Mouse (Mus musculus) natural killer cell, adult 2 months (primary cell): ENCODE data around the gene Rnase11.

Source experiments
- DNase-seq, 2 experiments: peaks; one replicate each; pipeline ENCODE4 v3.0.0; 2022; ENCODE audit warnings: low spot score in 2 of 2

Gene Rnase11

DNA sequence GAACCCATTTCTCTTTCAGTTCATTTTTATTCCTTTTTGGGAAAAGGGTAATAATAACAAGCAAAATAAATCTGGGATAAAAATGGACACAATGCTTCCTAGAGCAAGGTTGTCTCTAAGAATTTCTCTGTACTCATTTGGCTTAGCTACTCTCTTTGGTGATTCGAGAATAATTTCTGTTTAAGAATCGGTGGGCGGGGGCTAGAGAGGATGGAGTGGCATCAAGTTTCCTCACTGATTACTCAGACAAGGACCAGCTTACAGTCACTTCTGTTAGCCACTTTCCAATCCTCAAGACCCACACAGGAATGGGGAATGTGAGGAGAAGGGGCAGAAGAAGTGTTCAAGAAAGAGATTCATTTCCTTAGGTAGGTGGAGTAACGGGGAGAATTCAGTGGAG, 41.2 kb downstream of the Rnase11 start:
- DNase-seq = no peak

DNA sequence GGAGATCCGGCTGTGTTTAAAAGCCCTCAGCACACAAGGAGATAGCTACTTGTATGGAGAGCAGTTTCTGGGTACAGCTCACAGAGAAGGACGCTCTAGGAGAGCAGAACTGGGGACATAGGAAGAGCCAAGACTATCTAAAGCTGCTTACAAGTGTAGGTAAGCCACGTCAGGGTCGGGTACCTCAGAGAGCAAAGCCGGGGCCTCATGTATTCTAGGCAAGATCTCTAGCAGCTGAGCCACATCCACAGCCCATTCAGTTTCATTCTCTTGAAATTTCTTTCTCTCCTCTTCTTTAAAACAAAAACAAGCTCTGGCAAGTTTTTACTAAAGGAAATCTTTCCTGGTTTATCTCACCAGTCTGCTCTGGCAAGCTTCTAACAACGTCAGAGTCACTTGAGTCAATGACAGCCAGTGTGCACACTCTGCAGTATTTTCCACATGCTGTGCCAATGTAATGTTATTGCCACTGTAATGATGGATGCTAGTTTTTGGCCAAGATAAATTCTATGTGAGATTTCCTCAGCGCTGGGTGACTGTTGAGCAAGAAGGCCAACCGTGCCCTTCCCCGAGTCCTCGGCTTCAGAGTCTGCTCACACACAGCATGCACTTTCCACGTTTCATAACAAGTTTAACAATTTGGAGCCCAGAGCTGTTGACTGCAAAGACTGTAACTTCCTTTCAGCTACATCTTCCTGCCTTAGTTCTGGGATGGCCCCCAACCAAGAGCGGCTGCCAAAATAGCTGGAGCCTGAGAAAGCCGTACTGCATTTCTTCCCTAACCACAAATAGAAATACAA, 41.8 kb downstream of the Rnase11 start:
- no peak for DNase-seq

DNA sequence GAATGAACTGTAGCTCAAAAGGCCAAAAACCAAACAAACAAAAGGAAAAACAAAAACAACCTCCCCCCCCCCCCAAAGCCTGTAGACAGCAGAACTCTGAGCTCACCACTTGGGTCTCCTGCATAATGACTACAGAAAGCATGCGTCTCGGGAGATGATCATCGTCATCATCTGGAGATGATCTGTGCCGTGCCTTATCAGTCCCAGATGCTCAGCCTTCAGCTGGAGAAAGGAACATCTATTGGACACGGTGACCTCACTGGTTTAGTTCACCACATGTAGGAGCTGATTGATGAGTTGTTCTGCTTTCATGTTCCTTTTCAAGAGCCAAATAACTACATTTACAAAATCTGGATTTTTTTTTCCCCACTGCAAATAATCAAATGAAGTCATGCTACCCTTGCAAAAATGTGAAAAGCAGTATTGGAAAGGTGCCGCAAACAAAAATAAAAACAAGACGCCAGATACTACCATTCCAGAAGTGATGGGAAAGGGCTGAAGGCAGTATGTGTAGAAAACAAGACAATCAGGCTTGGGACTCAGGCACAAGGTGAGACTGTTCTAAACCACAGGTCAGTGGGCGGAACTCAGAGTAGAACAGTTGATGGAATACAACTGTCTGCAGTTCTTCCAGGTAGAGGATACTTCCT, 42.7 kb downstream of the Rnase11 start, which contains the start of gene Rnase10:
Gene Rnase10, plus strand, starts transcription at position 600 of the 650 bp plus-strand sequence.
- DNase-seq = no peak
